In genomic region chr8:72757426-72758195, GRCm38 (mm10) we compare ENCODE assay signal across 16 mouse cellular contexts. TPM values are rescaled to one million over a fixed set of nuclear protein-coding genes. Genes with fewer than 3 reads are reported as not detected.
DNase-seq lines count a peak whose midpoint lies in the region; ATAC-seq and TF ChIP-seq lines count a peak whose summit lies in the region.
"Had no signal": no experiment of that assay in that cellular context is flagged by ENCODE, and none has a peak within 500 bp of the region (broad histone marks: within the 10 kb centered on the region; RNA-seq: fewer than 3 reads in every experiment).

No protein-coding gene starts in this region.

- peak; percentile 0 for DNase-seq in CD4-positive, CD25-positive, alpha-beta regulatory T cell, adult 2 months (ENCODE audit: low read depth, low spot score)
- peak; percentile 49 for DNase-seq in intestine, embryonic 14.5 days (ENCODE audit: low spot score)
- peak; percentile 2 for DNase-seq in right cerebral cortex, postnatal 4 days
- no peak for DNase-seq in right cerebral cortex, postnatal 14 days
- DNase-seq in ES-E14 (ENCODE audit: low read depth, low spot score) = no peak
- DNase-seq in hindbrain, embryonic 10.5 days (ENCODE audit: low spot score) = no peak
- DNase-seq: gastrocnemius, adult 2 months had no signal

- H3K4me3 ChIP-seq in intestine, embryonic 14.5 days (ENCODE audit: low read depth, low read length) = no peak overlapping the region
- H3K4me3 ChIP-seq in intestine, embryonic 15.5 days (replicated peaks) = no peak overlapping the region
- peak overlapping the region; percentile 42 to 56; a peak in 3 of 4 replicates for H3K4me3 ChIP-seq in ES-E14 (ENCODE audit: insufficient read depth in 1 of 2, low read depth in 1 of 2, low read length in 2 of 2, poor library complexity in 1 of 2, severe bottlenecking in 1 of 2)
- H3K4me3 ChIP-seq in hindbrain, embryonic 10.5 days = no peak overlapping the region
- H3K4me3 ChIP-seq: gastrocnemius, adult 2 months; heart, embryonic 13.5 days; hindbrain, embryonic 12.5 days; kidney, embryonic 15.5 days; lung, embryonic 15.5 days; myocyte had no signal

- in situ Hi-C loops in ES-E14 (cut with MboI; ENCODE audit: low sequenced_read_pairs in 2 of 2, unreplicated experiment in 2 of 2) = no loop called here

- H3K4me2 ChIP-seq in intestine, embryonic 14.5 days (ENCODE audit: low read length) = no peak overlapping the region
- no peak overlapping the region for H3K4me2 ChIP-seq in intestine, embryonic 15.5 days (replicated peaks)
- H3K4me2 ChIP-seq: heart, embryonic 13.5 days; hindbrain, embryonic 12.5 days; kidney, embryonic 15.5 days; lung, embryonic 15.5 days had no signal

- ATAC-seq in CD4-positive, CD25-positive, alpha-beta regulatory T cell, adult 4 months = no peak
- ATAC-seq in intestine, embryonic 14.5 days (replicated peaks; ENCODE audit: low FRiP score, low TSS enrichment, low read depth) = no peak
- no peak for ATAC-seq in intestine, embryonic 15.5 days
- ATAC-seq: activated CD4-positive, CD25-positive, alpha-beta regulatory T cell, adult 4 months had no signal

- no peaks in the 10 kb centered on the region for H3K27me3 ChIP-seq in intestine, embryonic 14.5 days (replicated peaks; ENCODE audit: control insufficient read depth, insufficient read depth, low read length)
- H3K27me3 ChIP-seq in intestine, embryonic 15.5 days (replicated peaks) = no peaks in the 10 kb centered on the region
- H3K27me3 ChIP-seq in hindbrain, embryonic 10.5 days (ENCODE audit: insufficient read depth, poor library complexity, severe bottlenecking) = no peaks in the 10 kb centered on the region
- H3K27me3 ChIP-seq: heart, embryonic 13.5 days; hindbrain, embryonic 12.5 days; kidney, embryonic 15.5 days; lung, embryonic 15.5 days had no signal

- 86% methylated on average over 15 of the region's 15 CpGs for WGBS in intestine, embryonic 14.5 days
- 86% methylated on average over 15 of the region's 15 CpGs for WGBS in intestine, embryonic 15.5 days
- 93% methylated on average over 15 of the region's 15 CpGs for WGBS in hindbrain, embryonic 10.5 days

- H3K9me3 ChIP-seq in intestine, embryonic 14.5 days (ENCODE audit: control insufficient read depth, low read length) = no peaks in the 10 kb centered on the region
- H3K9me3 ChIP-seq in intestine, embryonic 15.5 days = no peaks in the 10 kb centered on the region
- H3K9me3 ChIP-seq in ES-E14 (ENCODE audit: control insufficient read depth, insufficient read depth, low read depth, low read length) = no peaks in the 10 kb centered on the region
- no peaks in the 10 kb centered on the region for H3K9me3 ChIP-seq in hindbrain, embryonic 10.5 days
- H3K9me3 ChIP-seq: G1E; heart, embryonic 13.5 days; hindbrain, embryonic 12.5 days; kidney, embryonic 15.5 days; lung, embryonic 15.5 days had no signal

- H3K36me3 ChIP-seq in intestine, embryonic 14.5 days (ENCODE audit: control insufficient read depth, insufficient read depth, low read length) = peaks cover 60% of the 10 kb centered on the region
- peaks cover 46% of the 10 kb centered on the region for H3K36me3 ChIP-seq in intestine, embryonic 15.5 days
- H3K36me3 ChIP-seq in ES-E14 (ENCODE audit: control insufficient read depth, insufficient read depth, low read length, poor library complexity, severe bottlenecking) = peaks cover 7% of the 10 kb centered on the region; the same call in 1 of the 2 replicates
- peaks cover 68% of the 10 kb centered on the region for H3K36me3 ChIP-seq in hindbrain, embryonic 10.5 days

- no peak overlapping the region for H3K9ac ChIP-seq in intestine, embryonic 14.5 days (ENCODE audit: low read length)
- no peak overlapping the region for H3K9ac ChIP-seq in intestine, embryonic 15.5 days
- H3K9ac ChIP-seq in ES-E14 (ENCODE audit: insufficient read depth, low read depth, low read length, poor library complexity, severe bottlenecking) = peak overlapping the region; percentile 26; the same call in 1 of the 2 replicates
- H3K9ac ChIP-seq: heart, embryonic 13.5 days; hindbrain, embryonic 12.5 days; kidney, embryonic 15.5 days; lung, embryonic 15.5 days had no signal

- H3K4me1 ChIP-seq in intestine, embryonic 14.5 days (replicated peaks; ENCODE audit: control insufficient read depth, insufficient read depth, low read length) = no peaks in the 10 kb centered on the region
- H3K4me1 ChIP-seq in intestine, embryonic 15.5 days (replicated peaks) = no peaks in the 10 kb centered on the region
- no peaks in the 10 kb centered on the region; a peak in 1 of 4 replicates for H3K4me1 ChIP-seq in ES-E14 (ENCODE audit: control insufficient read depth in 2 of 2, insufficient read depth in 2 of 2, low read length in 2 of 2, poor library complexity in 1 of 2)
- H3K4me1 ChIP-seq in hindbrain, embryonic 10.5 days (replicated peaks) = no peaks in the 10 kb centered on the region
- H3K4me1 ChIP-seq: hindbrain, embryonic 12.5 days; kidney, embryonic 15.5 days had no signal

- H3K27ac ChIP-seq in intestine, embryonic 14.5 days (ENCODE audit: low read depth) = no peak overlapping the region
- no peak overlapping the region for H3K27ac ChIP-seq in intestine, embryonic 15.5 days
- H3K27ac ChIP-seq in ES-E14 (ENCODE audit: insufficient read depth, low read depth, low read length, poor library complexity, severe bottlenecking) = no peak overlapping the region
- no peak overlapping the region for H3K27ac ChIP-seq in hindbrain, embryonic 10.5 days
- H3K27ac ChIP-seq: gastrocnemius, adult 2 months; heart, embryonic 13.5 days; hindbrain, embryonic 12.5 days; kidney, embryonic 15.5 days; lung, embryonic 15.5 days had no signal

TF ChIP-seq in ES-E14, 5 proteins besides CTCF, POLR2A, EP300 and RAD21:
- TF ChIP-seq ZNF384 (IDR thresholded peaks at IDR 0.05; ENCODE audit: low read depth, low read length) (no peak), ZC3H11A (IDR thresholded peaks at IDR 0.05; ENCODE audit: borderline replicate concordance, low read depth, low read length) (no peak), HCFC1 (IDR thresholded peaks at IDR 0.05; ENCODE audit: borderline replicate concordance, insufficient read depth, low read length) (no peak), MAFK (IDR thresholded peaks at IDR 0.05; ENCODE audit: insufficient read depth, low read depth, low read length) (no peak), CHD2 (IDR thresholded peaks at IDR 0.05; ENCODE audit: low read depth, low read length) (no peak)

RNA-seq across cellular contexts. Expression of gene F2rl3, which starts 4.1 kb away (rescaled TPM):
- polyA plus RNA-seq in CD4-positive, CD25-positive, alpha-beta regulatory T cell, adult 4 months (2017; shearing (Covaris generic)) = 10 to 100 TPM in 1 of 2 experiments, 1 to 10 TPM in 1; 6.1 to 10.2 TPM
- 5.0 and 5.8 TPM in 2 replicates for polyA plus RNA-seq in intestine, embryonic 14.5 days (2014; fragmentation: Nextera tagmentation; extraction: Ambion mirVana)
- polyA plus RNA-seq in intestine, embryonic 15.5 days (2015; fragmentation: Nextera tagmentation; extraction: Ambion mirVana) = 3.5 TPM in 2 replicates
- total RNA-seq in ES-E14 (2012; rRNA removed) = 0.31 and 0.37 TPM in 2 replicates
- polyA plus RNA-seq in hindbrain, embryonic 10.5 days (2016; fragmentation: Nextera tagmentation; extraction: Ambion mirVana) = 1.9 and 2.5 TPM in 2 replicates
- polyA plus RNA-seq: G1E had no signal

RNA-seq across cellular contexts. Expression of gene Sin3b, which starts 34.5 kb away (rescaled TPM):
- 100 to 1,000 TPM in 1 of 2 experiments, 10 to 100 TPM in 1; 75.3 to 102 TPM for polyA plus RNA-seq in CD4-positive, CD25-positive, alpha-beta regulatory T cell, adult 4 months (2017; shearing (Covaris generic))
- 175 and 191 TPM in 2 replicates for polyA plus RNA-seq in intestine, embryonic 14.5 days (2014; fragmentation: Nextera tagmentation; extraction: Ambion mirVana)
- polyA plus RNA-seq in intestine, embryonic 15.5 days (2015; fragmentation: Nextera tagmentation; extraction: Ambion mirVana) = 132 and 150 TPM in 2 replicates
- 135 and 189 TPM in 2 replicates for total RNA-seq in ES-E14 (2012; rRNA removed)
- polyA plus RNA-seq in hindbrain, embryonic 10.5 days (2016; fragmentation: Nextera tagmentation; extraction: Ambion mirVana) = 154 and 175 TPM in 2 replicates

Comparison
In these comparisons a context has a peak if more than half of its experiments do, and no peak if none do; other contexts are left out.
1. DNase-seq: peak in CD4-positive, CD25-positive, alpha-beta regulatory T cell, adult 2 months (single experiment), intestine, embryonic 14.5 days (single experiment) and right cerebral cortex, postnatal 4 days (single experiment); none in right cerebral cortex, postnatal 14 days (single experiment), ES-E14 (single experiment) and hindbrain, embryonic 10.5 days (single experiment).
2. H3K4me3 ChIP-seq: peak in ES-E14 (2 of 2); none in intestine, embryonic 14.5 days (single experiment), intestine, embryonic 15.5 days (single experiment) and hindbrain, embryonic 10.5 days (single experiment).